23 mouse cellular contexts compared by ENCODE assay signal in genomic region chr8:114123611-114124010, GRCm38 (mm10).
"Had no signal": no experiment of that assay in that cellular context is flagged by ENCODE, and none has a peak within 500 bp of the region (broad histone marks: within the 10 kb centered on the region; RNA-seq: fewer than 3 reads in every experiment).

No protein-coding gene starts in this region.

- H3K4me3 ChIP-seq: heart, embryonic 13.5 days; heart, embryonic 15.5 days; hindbrain, embryonic 10.5 days; hindbrain, embryonic 12.5 days; intestine, embryonic 15.5 days; layer of hippocampus, adult 2 months; limb, embryonic 13.5 days; limb, embryonic 15.5 days; liver, embryonic 12.5 days had no signal

- H3K36me3 ChIP-seq: heart, embryonic 13.5 days; heart, embryonic 15.5 days; hindbrain, embryonic 10.5 days; hindbrain, embryonic 12.5 days; intestine, embryonic 15.5 days; limb, embryonic 13.5 days; limb, embryonic 15.5 days; liver, embryonic 12.5 days had no signal

- ATAC-seq: hindbrain, embryonic 16.5 days; inflammation-experienced regulatory T-cells, adult 6 months; intestine, embryonic 15.5 days; intestine, postnatal 0 days; liver, embryonic 12.5 days had no signal

- H3K27me3 ChIP-seq: heart, embryonic 13.5 days; heart, embryonic 15.5 days; hindbrain, embryonic 12.5 days; intestine, embryonic 15.5 days; limb, embryonic 13.5 days; limb, embryonic 15.5 days; liver, embryonic 12.5 days had no signal

- H3K9ac ChIP-seq: heart, embryonic 13.5 days; heart, embryonic 15.5 days; hindbrain, embryonic 12.5 days; hindbrain, embryonic 14.5 days; intestine, embryonic 15.5 days; limb, embryonic 13.5 days; limb, embryonic 15.5 days; liver, embryonic 12.5 days had no signal

- H3K27ac ChIP-seq: heart, embryonic 13.5 days; heart, embryonic 15.5 days; hindbrain, embryonic 10.5 days; hindbrain, embryonic 12.5 days; hindbrain, embryonic 14.5 days; intestine, embryonic 15.5 days; layer of hippocampus, adult 2 months; limb, embryonic 13.5 days; limb, embryonic 15.5 days; liver, embryonic 12.5 days had no signal

- DNase-seq: gastrocnemius, postnatal 25 days; heart, adult 18-20 months; heart, postnatal 14 days; heart, postnatal 36 days; kidney, adult 18-20 months; kidney, adult 8-10 months; kidney, postnatal 10 days; kidney, postnatal 25 days; kidney, postnatal 4 days; left cerebral cortex, postnatal 4 days had no signal

- H3K4me1 ChIP-seq: heart, embryonic 13.5 days; heart, embryonic 15.5 days; hindbrain, embryonic 10.5 days; hindbrain, embryonic 12.5 days; intestine, embryonic 15.5 days; limb, embryonic 15.5 days; liver, embryonic 12.5 days had no signal
